Mouse (Mus musculus) spleen, adult 2 months (tissue): ENCODE measurements around the gene Bco2.

Source experiments
- CTCF ChIP-seq: fragments of 200-500 bp; IDR thresholded peaks from 2 replicates; pipeline ENCODE4 v1.5.1; 2011; ENCODE audit warnings: mild to moderate bottlenecking, inconsistent platforms; ENCODE audit not compliant: insufficient read depth, insufficient read length, insufficient replicate concordance; ENCODE audit errors: extremely low read depth
- POLR2A ChIP-seq: fragments of 200-500 bp; IDR thresholded peaks from 2 replicates; pipeline ENCODE4 v1.6.1; 2011; ENCODE audit warnings: low read depth, low read length, inconsistent platforms

GRCm38 (mm10) chr9:50527860-50528259 is 27.1 kb downstream of the Bco2 start:
- TF ChIP-seq CTCF (no peak), POLR2A (no peak)
